Mouse (Mus musculus) lung, embryonic 15.5 days (tissue): Measurements from ENCODE around the gene Arl9. TPM values are rescaled to one million over a fixed set of nuclear protein-coding genes. Genes with fewer than 3 reads are reported as not detected.

ENCODE experiments used
- ATAC-seq: fragments of 200-750 bp; cut with Nextera tagmentation; 2 replicates; pipeline ENCODE4 v1.8.0; 2017; ENCODE audit warnings: moderate number of reproducible peaks, borderline replicate concordance; ENCODE audit not compliant: low FRiP score, low TSS enrichment; ENCODE audit errors: extremely low read depth
- H3K27ac ChIP-seq: fragments of 300-500 bp; sonication (generic); 2 replicates; pipeline ENCODE4 v1.5.1; 2015; ENCODE audit warnings: moderate library complexity, mild to moderate bottlenecking, inconsistent platforms
- H3K27me3 ChIP-seq: fragments of 300-500 bp; sonication (generic); 2 replicates; pipeline ENCODE4 v1.6.1; 2015; ENCODE audit warnings: inconsistent platforms
- H3K36me3 ChIP-seq: fragments of 300-500 bp; sonication (generic); 2 replicates; pipeline ENCODE4 v1.6.1; 2015; ENCODE audit warnings: inconsistent platforms
- H3K4me1 ChIP-seq: fragments of 300-500 bp; sonication (generic); 2 replicates; pipeline ENCODE4 v1.6.1; 2015; ENCODE audit warnings: inconsistent platforms
- H3K4me2 ChIP-seq: fragments of 300-500 bp; sonication (generic); 2 replicates; pipeline ENCODE4 v1.6.1; 2015; ENCODE audit warnings: inconsistent platforms, mild to moderate bottlenecking, moderate library complexity
- H3K4me3 ChIP-seq: fragments of 300-500 bp; sonication (generic); 2 replicates; pipeline ENCODE4 v1.5.1; 2015; ENCODE audit warnings: mild to moderate bottlenecking, inconsistent platforms
- H3K9ac ChIP-seq: fragments of 300-500 bp; sonication (generic); 2 replicates; pipeline ENCODE4 v1.6.1; 2015; ENCODE audit warnings: inconsistent platforms
- H3K9me3 ChIP-seq: fragments of 300-500 bp; sonication (generic); 2 replicates; pipeline ENCODE4 v1.6.1; 2016; ENCODE audit warnings: inconsistent platforms
- WGBS: fragments of 180-500 bp; shearing (Covaris S2); methylation state at CpG from one replicate; pipeline ENCODE4 v1.1.7; 2015; 5-methylcytosine and 5-hydroxymethylcytosine counted together
- polyA plus RNA-seq: library from polyadenylated mRNA; unstranded; fragments of >200 nt; fragmentation: Nextera tagmentation; extraction: Ambion mirVana; gene quantifications from 2 replicates; pipeline ENCODE4 v1.2.1, GENCODE M21; 2015

Gene Arl9
- polyA plus RNA-seq, 1 experiment from 2014 or later = 0.31 TPM

GRCm38 (mm10) chr5:76975736-76976135 is 28.1 kb upstream of the Arl9 start:
- Histone ChIP-seq H3K9me3 (no peaks in the 10 kb centered on the region), H3K4me1 (peaks cover 17% of the 10 kb centered on the region), H3K4me2 (peak overlapping the region; percentile 86), H3K4me3 (peak overlapping the region; percentile 96), H3K9ac (peak overlapping the region; percentile 83; the same call in 1 of the 2 replicates), H3K27ac (no peak overlapping the region), H3K36me3 (peaks cover 31% of the 10 kb centered on the region), H3K27me3 (no peaks in the 10 kb centered on the region)
- 72% methylated on average over 8 of the region's 8 CpGs for WGBS
- no peak for ATAC-seq

GRCm38 (mm10) chr5:76984015-76984414 is 19.8 kb upstream of the Arl9 start:
- Histone ChIP-seq H3K27ac (no peak overlapping the region), H3K9ac (no peak overlapping the region), H3K36me3 (peaks cover 80% of the 10 kb centered on the region), H3K4me2 (no peak overlapping the region), H3K9me3 (no peaks in the 10 kb centered on the region), H3K27me3 (no peaks in the 10 kb centered on the region), H3K4me1 (no peaks in the 10 kb centered on the region), H3K4me3 (no peak overlapping the region)
- WGBS = 90% methylated on average over 11 of the region's 11 CpGs
- ATAC-seq = no peak

GRCm38 (mm10) chr5:76990789-76991188 is 13.1 kb upstream of the Arl9 start:
- peaks cover 83% of the 10 kb centered on the region for H3K36me3 ChIP-seq
- H3K27me3 ChIP-seq = no peaks in the 10 kb centered on the region
- H3K4me2 ChIP-seq = no peak overlapping the region
- ATAC-seq = no peak
- H3K9me3 ChIP-seq = no peaks in the 10 kb centered on the region
- H3K9ac ChIP-seq = no peak overlapping the region
- WGBS = 80% methylated on average over 3 of the region's 3 CpGs
- H3K4me3 ChIP-seq = no peak overlapping the region
- H3K27ac ChIP-seq = no peak overlapping the region
- H3K4me1 ChIP-seq = no peaks in the 10 kb centered on the region

- H3K4me3 ChIP-seq = no peak overlapping the region
- H3K9me3 ChIP-seq = no peaks in the 10 kb centered on the region
- H3K27ac ChIP-seq = no peak overlapping the region
- H3K27me3 ChIP-seq = no peaks in the 10 kb centered on the region
- 89% methylated on average over 5 of the region's 5 CpGs for WGBS
- no peak for ATAC-seq
- no peak overlapping the region for H3K4me2 ChIP-seq
- H3K36me3 ChIP-seq = peaks cover 86% of the 10 kb centered on the region
- H3K9ac ChIP-seq = no peak overlapping the region
- no peaks in the 10 kb centered on the region for H3K4me1 ChIP-seq
Observed at GRCm38 (mm10) chr5:76993174-76993814, 10.6 kb upstream of the Arl9 start.

- Histone ChIP-seq H3K9me3 (no peaks in the 10 kb centered on the region), H3K4me3 (no peak overlapping the region), H3K36me3 (peaks cover 72% of the 10 kb centered on the region), H3K4me1 (no peaks in the 10 kb centered on the region), H3K9ac (no peak overlapping the region), H3K27ac (no peak overlapping the region), H3K4me2 (no peak overlapping the region), H3K27me3 (no peaks in the 10 kb centered on the region)
- WGBS = 44% methylated on average over 5 of the region's 5 CpGs
- no peak for ATAC-seq
Observed at GRCm38 (mm10) chr5:76998416-76998815, 5.4 kb upstream of the Arl9 start.

- no peaks in the 10 kb centered on the region for H3K27me3 ChIP-seq
- WGBS = 89% methylated on average over 17 of the region's 17 CpGs
- H3K36me3 ChIP-seq = peaks cover 46% of the 10 kb centered on the region
- H3K27ac ChIP-seq = no peak overlapping the region
- H3K9ac ChIP-seq = no peak overlapping the region
- no peaks in the 10 kb centered on the region for H3K9me3 ChIP-seq
- no peak for ATAC-seq
- no peak overlapping the region for H3K4me3 ChIP-seq
- H3K4me2 ChIP-seq = no peak overlapping the region
- H3K4me1 ChIP-seq = no peaks in the 10 kb centered on the region
Observed at GRCm38 (mm10) chr5:77001192-77001591, 2.7 kb upstream of the Arl9 start.

- H3K27me3 ChIP-seq = no peaks in the 10 kb centered on the region
- H3K4me1 ChIP-seq = no peaks in the 10 kb centered on the region
- no peak for ATAC-seq
- H3K27ac ChIP-seq = no peak overlapping the region
- H3K36me3 ChIP-seq = no peaks in the 10 kb centered on the region
- H3K9ac ChIP-seq = no peak overlapping the region
- H3K4me2 ChIP-seq = no peak overlapping the region
- no peak overlapping the region for H3K4me3 ChIP-seq
- no peaks in the 10 kb centered on the region for H3K9me3 ChIP-seq
- 85% methylated on average over 9 of the region's 9 CpGs for WGBS
Observed at GRCm38 (mm10) chr5:77010352-77010751, 6.5 kb downstream of the Arl9 start.

GRCm38 (mm10) chr5:77011082-77011481 is 7.2 kb downstream of the Arl9 start:
- no peak for ATAC-seq

GRCm38 (mm10) chr5:77013171-77013570 is 9.3 kb downstream of the Arl9 start:
- H3K4me3 ChIP-seq = no peak overlapping the region
- H3K27me3 ChIP-seq = no peaks in the 10 kb centered on the region
- no peak overlapping the region for H3K27ac ChIP-seq
- H3K36me3 ChIP-seq = no peaks in the 10 kb centered on the region
- H3K4me2 ChIP-seq = no peak overlapping the region
- 53% methylated on average over 3 of the region's 3 CpGs for WGBS
- H3K9me3 ChIP-seq = no peaks in the 10 kb centered on the region
- H3K9ac ChIP-seq = no peak overlapping the region
- H3K4me1 ChIP-seq = no peaks in the 10 kb centered on the region
- no peak for ATAC-seq

More at GRCm38 (mm10) chr5:77011082-77011481, 7.2 kb downstream of the Arl9 start:
- Histone ChIP-seq H3K27me3 (no peaks in the 10 kb centered on the region), H3K4me2 (no peak overlapping the region), H3K9me3 (no peaks in the 10 kb centered on the region), H3K4me1 (no peaks in the 10 kb centered on the region), H3K4me3 (no peak overlapping the region), H3K27ac (no peak overlapping the region), H3K9ac (no peak overlapping the region), H3K36me3 (no peaks in the 10 kb centered on the region)
- WGBS = 56% methylated on average over 3 of the region's 3 CpGs

- Histone ChIP-seq H3K9me3 (no peaks in the 10 kb centered on the region), H3K4me2 (peak within 1 kb of the TSS; percentile 66), H3K27ac (no peak within 1 kb of the TSS), H3K4me3 (peak within 1 kb of the TSS; percentile 43), H3K27me3 (no peaks in the 10 kb centered on the region), H3K36me3 (no peaks in the 10 kb centered on the region), H3K9ac (no peak within 1 kb of the TSS), H3K4me1 (no peaks in the 10 kb centered on the region)
- 9% methylated on average over 57 of the region's 57 CpGs for WGBS
- ATAC-seq = peak; percentile 98
Observed at GRCm38 (mm10) chr5:77015544-77016482, 12.0 kb downstream of the Arl9 start, which contains the start of gene Thegl. TSS of gene Thegl (plus strand) at chr5:77016023.

GRCm38 (mm10) chr5:77028034-77028433 is 24.2 kb downstream of the Arl9 start:
- no peak for ATAC-seq
- H3K4me2 ChIP-seq = no peak overlapping the region

GRCm38 (mm10) chr5:77029735-77030134 is 25.9 kb downstream of the Arl9 start:
- ATAC-seq = no peak
- H3K36me3 ChIP-seq = no peaks in the 10 kb centered on the region
- H3K4me3 ChIP-seq = no peak overlapping the region
- no peaks in the 10 kb centered on the region for H3K9me3 ChIP-seq
- no peaks in the 10 kb centered on the region for H3K27me3 ChIP-seq
- H3K4me1 ChIP-seq = no peaks in the 10 kb centered on the region
- H3K4me2 ChIP-seq = no peak overlapping the region
- 73% methylated on average over 5 of the region's 5 CpGs for WGBS
- H3K27ac ChIP-seq = no peak overlapping the region
- no peak overlapping the region for H3K9ac ChIP-seq

More at GRCm38 (mm10) chr5:77028034-77028433, 24.2 kb downstream of the Arl9 start:
- Histone ChIP-seq H3K4me1 (no peaks in the 10 kb centered on the region), H3K36me3 (no peaks in the 10 kb centered on the region), H3K9me3 (no peaks in the 10 kb centered on the region), H3K27me3 (no peaks in the 10 kb centered on the region), H3K9ac (no peak overlapping the region), H3K27ac (no peak overlapping the region), H3K4me3 (no peak overlapping the region)
- 62% methylated on average over 3 of the region's 3 CpGs for WGBS
